Mouse (Mus musculus) spleen, adult 2 months (tissue): ENCODE data around the gene Grap2. TPM values are rescaled to one million over a fixed set of nuclear protein-coding genes. Genes with fewer than 3 reads are reported as not detected.

Source experiments
- DNase-seq, 2 experiments: peaks; one replicate each; pipeline versions ENCODE4 v3.0.0 to v3.0.0-alpha.2; 2012 to 2021; ENCODE audit warnings: low spot score in 2 of 2, low read depth in 1 of 2
- H3K27ac ChIP-seq: fragments of 200-500 bp; 2 replicates; pipeline ENCODE4 v1.5.1; 2012; ENCODE audit warnings: low read length, inconsistent platforms; ENCODE audit not compliant: insufficient read depth
- H3K27me3 ChIP-seq: fragments of 200-500 bp; 2 replicates; pipeline ENCODE4 v1.6.1; 2012; ENCODE audit warnings: mild to moderate bottlenecking, moderate library complexity, low read length, inconsistent platforms; ENCODE audit not compliant: control insufficient read depth, insufficient read depth
- H3K36me3 ChIP-seq: fragments of 200-500 bp; 2 replicates; pipeline ENCODE4 v1.6.1; 2012; ENCODE audit warnings: mild to moderate bottlenecking, low read length, inconsistent platforms; ENCODE audit not compliant: control insufficient read depth, insufficient read depth
- H3K4me1 ChIP-seq: fragments of 200-500 bp; 2 replicates; pipeline ENCODE4 v1.6.1; 2011; ENCODE audit warnings: inconsistent platforms; ENCODE audit not compliant: control insufficient read depth, insufficient read depth, insufficient read length
- H3K4me3 ChIP-seq: fragments of 200-500 bp; 2 replicates; pipeline ENCODE4 v1.5.1; 2011; ENCODE audit warnings: mild to moderate bottlenecking, inconsistent platforms; ENCODE audit not compliant: insufficient read depth, insufficient read length; ENCODE audit errors: extremely low read depth
- CTCF ChIP-seq: fragments of 200-500 bp; IDR thresholded peaks from 2 replicates; pipeline ENCODE4 v1.5.1; 2011; ENCODE audit warnings: mild to moderate bottlenecking, inconsistent platforms; ENCODE audit not compliant: insufficient read depth, insufficient read length, insufficient replicate concordance; ENCODE audit errors: extremely low read depth
- POLR2A ChIP-seq: fragments of 200-500 bp; IDR thresholded peaks from 2 replicates; pipeline ENCODE4 v1.6.1; 2011; ENCODE audit warnings: low read depth, low read length, inconsistent platforms
- WGBS: fragments of 180-500 bp; shearing (Covaris S2); methylation state at CpG from one replicate; pipeline ENCODE4 v1.1.7; 2018; 5-methylcytosine and 5-hydroxymethylcytosine counted together
- polyA plus RNA-seq: library from polyadenylated mRNA; depleted of rRNA; stranded (reverse); fragments of >200 nt; gene quantifications from 2 replicates; pipeline ENCODE4 v1.2.3, GENCODE M21; 2012; rRNA removed

The Grap2 gene
- polyA plus RNA-seq, result 54.4 and 58.2 TPM in 2 replicates

GRCm38 (mm10) chr15:80572291-80572690 is at the start of gene Grap2:
Gene Grap2, plus strand, starts transcription at chr15:80572594.
- Histone ChIP-seq H3K4me1 (peaks cover 21% of the 10 kb centered on the region; the same call in 1 of the 2 replicates), H3K27ac (peak within 1 kb of the TSS; percentile 85), H3K4me3 (peak within 1 kb of the TSS; percentile 68), H3K27me3 (no peaks in the 10 kb centered on the region), H3K36me3 (no peaks in the 10 kb centered on the region)
- peak; percentile 77 to 84 for DNase-seq
- TF ChIP-seq CTCF (no peak), POLR2A (peak; percentile 83)
- WGBS, result 8% methylated on average over 12 of the region's 12 CpGs

GRCm38 (mm10) chr15:80529955-80530869 is 42.2 kb upstream of the Grap2 start:
- H3K36me3 ChIP-seq, result no peaks in the 10 kb centered on the region
- 73% methylated on average over 20 of the region's 20 CpGs for WGBS
- H3K27ac ChIP-seq, result no peak overlapping the region
- H3K4me3 ChIP-seq, result no peak overlapping the region
- peaks cover 12% of the 10 kb centered on the region; the same call in 1 of the 2 replicates for H3K4me1 ChIP-seq
- no peaks in the 10 kb centered on the region for H3K27me3 ChIP-seq
- DNase-seq, result no peak
- TF ChIP-seq CTCF (no peak), POLR2A (no peak)

- 37% methylated on average over 9 of the region's 9 CpGs for WGBS
- Histone ChIP-seq H3K36me3 (no peaks in the 10 kb centered on the region), H3K27me3 (no peaks in the 10 kb centered on the region), H3K4me3 (no peak overlapping the region), H3K4me1 (peaks cover 12% of the 10 kb centered on the region; the same call in 1 of the 2 replicates), H3K27ac (no peak overlapping the region)
- TF ChIP-seq POLR2A, result no peak
- no peak for TF ChIP-seq CTCF
- no peak for DNase-seq
These were observed 41.4 kb upstream of the Grap2 start for GRCm38 (mm10) chr15:80531026-80531425.

- DNase-seq, result no peak
- peaks cover 20% of the 10 kb centered on the region; the same call in 1 of the 2 replicates for H3K4me1 ChIP-seq
- no peaks in the 10 kb centered on the region for H3K27me3 ChIP-seq
- H3K36me3 ChIP-seq, result no peaks in the 10 kb centered on the region
- H3K27ac ChIP-seq, result no peak overlapping the region
- H3K4me3 ChIP-seq, result no peak overlapping the region
- WGBS, result 79% methylated on average over 8 of the region's 8 CpGs
- TF ChIP-seq POLR2A, result no peak
- TF ChIP-seq CTCF, result no peak
These were observed 39.9 kb upstream of the Grap2 start for GRCm38 (mm10) chr15:80532281-80533072.

GRCm38 (mm10) chr15:80533274-80533673 is 39.1 kb upstream of the Grap2 start:
- 84% methylated on average over 6 of the region's 6 CpGs for WGBS
- TF ChIP-seq POLR2A (no peak), CTCF (no peak)

GRCm38 (mm10) chr15:80536051-80536450 is 36.3 kb upstream of the Grap2 start:
- Histone ChIP-seq H3K4me1 (peaks cover 18% of the 10 kb centered on the region; the same call in 1 of the 2 replicates), H3K4me3 (no peak overlapping the region), H3K36me3 (no peaks in the 10 kb centered on the region), H3K27me3 (no peaks in the 10 kb centered on the region), H3K27ac (peak overlapping the region; percentile 64)
- WGBS, result 78% methylated on average over 2 of the region's 2 CpGs
- no peak for DNase-seq
- TF ChIP-seq CTCF (no peak), POLR2A (no peak)

More at GRCm38 (mm10) chr15:80533274-80533673, 39.1 kb upstream of the Grap2 start:
- DNase-seq, result no peak
- peaks cover 25% of the 10 kb centered on the region; the same call in 1 of the 2 replicates for H3K4me1 ChIP-seq
- no peak overlapping the region for H3K27ac ChIP-seq
- H3K4me3 ChIP-seq, result no peak overlapping the region
- no peaks in the 10 kb centered on the region for H3K36me3 ChIP-seq
- H3K27me3 ChIP-seq, result no peaks in the 10 kb centered on the region
